Mouse (Mus musculus) lung, postnatal 0 days (tissue): ENCODE data around the gene Inf2. TPM values are rescaled to one million over a fixed set of nuclear protein-coding genes. Genes with fewer than 3 reads are reported as not detected.

Experiments used
- ATAC-seq: fragments of 200-750 bp; cut with Nextera tagmentation; 2 replicates; pipeline ENCODE4 v1.8.0; 2017; ENCODE audit warnings: moderate library complexity
- DNase-seq: peaks from one replicate; pipeline ENCODE4 v3.0.0-alpha.2; 2016; ENCODE audit warnings: low spot score
- H3K27ac ChIP-seq: fragments of 300-500 bp; sonication (generic); 2 replicates; pipeline ENCODE4 v1.5.1; 2014; ENCODE audit warnings: antibody characterized with exemption, mild to moderate bottlenecking, low read length, mixed read lengths
- H3K27me3 ChIP-seq: fragments of 300-500 bp; sonication (generic); replicated peaks from 2 replicates; pipeline ENCODE4 v1.6.1; 2014; ENCODE audit warnings: low read length, mixed read lengths; ENCODE audit not compliant: insufficient read depth
- H3K36me3 ChIP-seq: fragments of 300-500 bp; sonication (generic); 2 replicates; pipeline ENCODE4 v1.6.1; 2014; ENCODE audit warnings: low read length, mixed read lengths; ENCODE audit not compliant: insufficient read depth
- H3K4me1 ChIP-seq: fragments of 300-500 bp; sonication (generic); 2 replicates; pipeline ENCODE4 v1.6.1; 2014; ENCODE audit warnings: antibody characterized with exemption, low read depth, low read length, mixed read lengths; ENCODE audit not compliant: insufficient read depth
- H3K4me2 ChIP-seq: fragments of 300-500 bp; sonication (generic); replicated peaks from 2 replicates; pipeline ENCODE4 v1.6.1; 2014; ENCODE audit warnings: low read depth, mild to moderate bottlenecking, low read length, moderate library complexity, mixed read lengths
- H3K4me3 ChIP-seq: fragments of 300-500 bp; sonication (generic); 2 replicates; pipeline ENCODE4 v1.5.1; 2014; ENCODE audit warnings: low read depth, low read length
- H3K9ac ChIP-seq: fragments of 300-500 bp; sonication (generic); replicated peaks from 2 replicates; pipeline ENCODE4 v1.6.1; 2014; ENCODE audit warnings: low read depth, mild to moderate bottlenecking
- H3K9me3 ChIP-seq: fragments of 300-500 bp; sonication (generic); 2 replicates; pipeline ENCODE4 v1.6.1; 2016; ENCODE audit warnings: low read length, mixed read lengths
- CTCF ChIP-seq: IDR thresholded peaks from 2 replicates; pipeline ENCODE4 v1.5.1; 2016; ENCODE audit warnings: antibody characterized with exemption, mild to moderate bottlenecking
- EP300 ChIP-seq: IDR thresholded peaks from 2 replicates; pipeline ENCODE4 v1.6.1; 2016; ENCODE audit warnings: antibody characterized with exemption, mild to moderate bottlenecking, control low read depth
- WGBS: fragments of 180-500 bp; shearing (Covaris S2); extraction: QIAGEN DNeasy Blood & Tissue Kit; methylation state at CpG from one replicate; pipeline ENCODE4 v1.1.7; 2014; 5-methylcytosine and 5-hydroxymethylcytosine counted together
- polyA plus RNA-seq: library from polyadenylated mRNA; unstranded; fragments of >200 nt; fragmentation: Nextera tagmentation; extraction: Ambion mirVana; gene quantifications from 2 replicates; pipeline ENCODE4 v1.2.1, GENCODE M21; 2015

Inf2 gene
- polyA plus RNA-seq, 1 experiment from 2014 or later = 5.2 TPM

GRCm38 (mm10) chr12:112639526-112639925 lies 50.9 kb downstream of the Inf2 start:
- Histone ChIP-seq H3K9me3 (no peaks in the 10 kb centered on the region), H3K27ac (no peak overlapping the region), H3K4me1 (no peaks in the 10 kb centered on the region), H3K4me2 (no peak overlapping the region), H3K9ac (no peak overlapping the region), H3K36me3 (no peaks in the 10 kb centered on the region), H3K27me3 (no peaks in the 10 kb centered on the region), H3K4me3 (no peak overlapping the region)
- 88% methylated on average over 10 of the region's 10 CpGs for whole genome bisulfite sequencing
- no peak for ATAC-seq
- no peak for DNase-seq
- TF ChIP-seq EP300 (no peak), CTCF (no peak)

- Histone ChIP-seq H3K27ac (no peak overlapping the region), H3K27me3 (no peaks in the 10 kb centered on the region), H3K9ac (no peak overlapping the region), H3K4me1 (no peaks in the 10 kb centered on the region; the same call in 1 of the 2 replicates), H3K4me2 (no peak overlapping the region), H3K36me3 (0 out of 2 replicates have a peak, but pooled peaks cover 2% of the 10 kb centered on the region), H3K4me3 (no peak overlapping the region), H3K9me3 (no peaks in the 10 kb centered on the region)
- TF ChIP-seq CTCF (no peak), EP300 (no peak)
- DNase-seq (no peak), ATAC-seq (no peak)
- 81% methylated on average over 6 of the region's 6 CpGs for WGBS
These were observed 54.5 kb downstream of the Inf2 start for GRCm38 (mm10) chr12:112643126-112643525.

- no peak for TF ChIP-seq CTCF
- no peak for TF ChIP-seq EP300
- ATAC-seq = peak; percentile 97
- no peaks in the 10 kb centered on the region for H3K27me3 ChIP-seq
- peak within 1 kb of the TSS; percentile 86 for H3K27ac ChIP-seq
- no peaks in the 10 kb centered on the region; the same call in 1 of the 2 replicates for H3K4me1 ChIP-seq
- 0 out of 2 replicates have a peak, but pooled peaks cover 9% of the 10 kb centered on the region for H3K36me3 ChIP-seq
- WGBS = 2% methylated on average over 29 of the region's 46 CpGs
- peak; percentile 99 for DNase-seq
- H3K4me3 ChIP-seq = peak within 1 kb of the TSS; percentile 68
- H3K9ac ChIP-seq = peak within 1 kb of the TSS; percentile 76
- H3K4me2 ChIP-seq = peak within 1 kb of the TSS; percentile 97
- H3K9me3 ChIP-seq = no peaks in the 10 kb centered on the region
These were observed 55.7 kb downstream of the Inf2 start, which contains the start of gene Siva1 for GRCm38 (mm10) chr12:112644180-112644854. Siva1 (plus strand) TSS chr12:112644679.

- Histone ChIP-seq H3K9ac (peak overlapping the region; percentile 76), H3K4me2 (peak overlapping the region; percentile 97), H3K36me3 (0 out of 2 replicates have a peak, but pooled peaks cover 11% of the 10 kb centered on the region), H3K27ac (peak overlapping the region; percentile 86), H3K4me1 (no peaks in the 10 kb centered on the region; the same call in 1 of the 2 replicates), H3K27me3 (no peaks in the 10 kb centered on the region), H3K4me3 (peak overlapping the region; percentile 68), H3K9me3 (no peaks in the 10 kb centered on the region)
- WGBS = under 1% methylated on average over 64 of the region's 75 CpGs
- DNase-seq (peak; percentile 54), ATAC-seq (peak; percentile 0)
- TF ChIP-seq EP300 (no peak), CTCF (no peak)
These were observed 56.4 kb downstream of the Inf2 start for GRCm38 (mm10) chr12:112644855-112645506.

- DNase-seq (no peak), ATAC-seq (no peak)
- peak overlapping the region; percentile 86 for H3K27ac ChIP-seq
- no peaks in the 10 kb centered on the region; the same call in 1 of the 2 replicates for H3K4me1 ChIP-seq
- no peak overlapping the region for H3K4me3 ChIP-seq
- WGBS = 36% methylated on average over 6 of the region's 6 CpGs
- H3K36me3 ChIP-seq = 0 out of 2 replicates have a peak, but pooled peaks cover 11% of the 10 kb centered on the region
- peak overlapping the region; percentile 97 for H3K4me2 ChIP-seq
- no peak for TF ChIP-seq CTCF
- H3K9ac ChIP-seq = no peak overlapping the region
- H3K9me3 ChIP-seq = no peaks in the 10 kb centered on the region
- H3K27me3 ChIP-seq = no peaks in the 10 kb centered on the region
These were observed 57.6 kb downstream of the Inf2 start for GRCm38 (mm10) chr12:112646139-112646538.

GRCm38 (mm10) chr12:112648081-112648480 lies 59.5 kb downstream of the Inf2 start:
- DNase-seq (peak; percentile 40), ATAC-seq (no peak)
- peak; percentile 39; the same call in 1 of the 2 replicates for TF ChIP-seq EP300
- no peak for TF ChIP-seq CTCF
- Histone ChIP-seq H3K4me3 (no peak overlapping the region), H3K4me2 (no peak overlapping the region), H3K9me3 (no peaks in the 10 kb centered on the region), H3K4me1 (peaks cover 3% of the 10 kb centered on the region; the same call in 1 of the 2 replicates), H3K36me3 (0 out of 2 replicates have a peak, but pooled peaks cover 11% of the 10 kb centered on the region), H3K9ac (no peak overlapping the region), H3K27ac (no peak overlapping the region), H3K27me3 (no peaks in the 10 kb centered on the region)
- WGBS = 81% methylated on average over 5 of the region's 5 CpGs
